24 mouse cellular contexts compared by ENCODE assay signal in genomic region chr9:96243915-96244314, GRCm38 (mm10). TPM values are rescaled to one million over a fixed set of nuclear protein-coding genes. Genes with fewer than 3 reads are reported as not detected.
DNase-seq lines count a peak whose midpoint lies in the region; ATAC-seq and TF ChIP-seq lines count a peak whose summit lies in the region.
"Had no signal": no experiment of that assay in that cellular context is flagged by ENCODE, and none has a peak within 500 bp of the region (broad histone marks: within the 10 kb centered on the region; RNA-seq: fewer than 3 reads in every experiment).

No protein-coding gene starts in this region.

- H3K27me3 ChIP-seq in liver, embryonic 13.5 days = no peaks in the 10 kb centered on the region
- no peaks in the 10 kb centered on the region for H3K27me3 ChIP-seq in liver, postnatal 0 days (ENCODE audit: insufficient read depth, low read length)
- H3K27me3 ChIP-seq in stomach, embryonic 16.5 days (ENCODE audit: control insufficient read depth, insufficient read depth, low read length) = no peaks in the 10 kb centered on the region
- H3K27me3 ChIP-seq: heart, embryonic 12.5 days; midbrain, embryonic 12.5 days had no signal

- no peaks in the 10 kb centered on the region for H3K9me3 ChIP-seq in liver, embryonic 13.5 days (replicated peaks)
- no peaks in the 10 kb centered on the region for H3K9me3 ChIP-seq in liver, postnatal 0 days (ENCODE audit: low read length)
- no peaks in the 10 kb centered on the region for H3K9me3 ChIP-seq in stomach, embryonic 16.5 days (replicated peaks; ENCODE audit: control insufficient read depth, low read length)
- H3K9me3 ChIP-seq: forebrain, embryonic 10.5 days; heart, embryonic 12.5 days; limb, embryonic 10.5 days; midbrain, embryonic 12.5 days had no signal

- no peak overlapping the region for H3K9ac ChIP-seq in liver, embryonic 13.5 days
- no peak overlapping the region for H3K9ac ChIP-seq in liver, postnatal 0 days (replicated peaks)
- no peak overlapping the region for H3K9ac ChIP-seq in stomach, embryonic 16.5 days (ENCODE audit: low read length)
- H3K9ac ChIP-seq: heart, embryonic 12.5 days; liver, embryonic 14.5 days; midbrain, embryonic 12.5 days had no signal

- H3K4me2 ChIP-seq in liver, embryonic 13.5 days = no peak overlapping the region
- no peak overlapping the region for H3K4me2 ChIP-seq in liver, postnatal 0 days (ENCODE audit: low read depth, low read length)
- H3K4me2 ChIP-seq in stomach, embryonic 16.5 days (ENCODE audit: low read depth, low read length) = no peak overlapping the region
- H3K4me2 ChIP-seq: heart, embryonic 12.5 days; midbrain, embryonic 12.5 days had no signal

- peaks cover 67% of the 10 kb centered on the region for H3K4me1 ChIP-seq in liver, embryonic 13.5 days (replicated peaks)
- H3K4me1 ChIP-seq in liver, postnatal 0 days (ENCODE audit: insufficient read depth) = peaks cover 8% of the 10 kb centered on the region
- H3K4me1 ChIP-seq in stomach, embryonic 16.5 days (ENCODE audit: control insufficient read depth, insufficient read depth, low read length) = no peaks in the 10 kb centered on the region
- H3K4me1 ChIP-seq: limb, embryonic 10.5 days had no signal

- TF ChIP-seq CTCF in liver, postnatal 0 days (IDR thresholded peaks at IDR 0.05; ENCODE audit: low read depth) = no peak

- WGBS in liver, embryonic 13.5 days (ENCODE audit: insufficient replicate concordance) = 77% methylated on average over 6 of the region's 6 CpGs
- WGBS in liver, postnatal 0 days (ENCODE audit: insufficient replicate concordance) = 76% methylated on average over 6 of the region's 6 CpGs
- 53% methylated on average over 6 of the region's 6 CpGs for whole genome bisulfite sequencing in stomach, embryonic 16.5 days

- no peak for TF ChIP-seq EP300 in liver, postnatal 0 days (IDR thresholded peaks at IDR 0.05; ENCODE audit: low read depth)

- ATAC-seq in liver, embryonic 13.5 days (ENCODE audit: low read depth) = no peak
- no peak for ATAC-seq in liver, postnatal 0 days
- peak; percentile 66; the same call in 1 of the 2 replicates for ATAC-seq in stomach, embryonic 16.5 days (ENCODE audit: insufficient read depth, low FRiP score)
- ATAC-seq: forebrain, embryonic 16.5 days; hindbrain, postnatal 0 days had no signal

- no peaks in the 10 kb centered on the region for H3K36me3 ChIP-seq in liver, embryonic 13.5 days
- peaks cover 3% of the 10 kb centered on the region; the same call in 1 of the 2 replicates for H3K36me3 ChIP-seq in liver, postnatal 0 days (replicated peaks; ENCODE audit: insufficient read depth, low read length)
- no peaks in the 10 kb centered on the region for H3K36me3 ChIP-seq in stomach, embryonic 16.5 days (ENCODE audit: control insufficient read depth, insufficient read depth, low read length)
- H3K36me3 ChIP-seq: midbrain, embryonic 12.5 days had no signal

- H3K27ac ChIP-seq in liver, embryonic 13.5 days = peak overlapping the region; percentile 98
- no peak overlapping the region for H3K27ac ChIP-seq in liver, postnatal 0 days (ENCODE audit: low read depth)
- H3K27ac ChIP-seq in stomach, embryonic 16.5 days (ENCODE audit: low read length) = no peak overlapping the region
- H3K27ac ChIP-seq: forebrain, embryonic 10.5 days; hindbrain, postnatal 0 days; limb, embryonic 10.5 days; midbrain, embryonic 12.5 days had no signal

- no peak overlapping the region for H3K4me3 ChIP-seq in liver, embryonic 13.5 days (replicated peaks)
- no peak overlapping the region for H3K4me3 ChIP-seq in liver, postnatal 0 days (ENCODE audit: low read depth, low read length)
- H3K4me3 ChIP-seq in stomach, embryonic 16.5 days (replicated peaks; ENCODE audit: low read length) = no peak overlapping the region
- H3K4me3 ChIP-seq: forebrain, embryonic 10.5 days; heart, embryonic 12.5 days; limb, embryonic 10.5 days; midbrain, embryonic 12.5 days had no signal

- peak; percentile 25 for DNase-seq in kidney, adult 18-20 months
- DNase-seq in kidney, postnatal 4 days = no peak
- DNase-seq in liver, embryonic 13.5 days = no peak
- DNase-seq in liver, postnatal 0 days = no peak
- peak; percentile 13 for DNase-seq in kidney, postnatal 10 days
- DNase-seq in heart, postnatal 36 days = no peak
- DNase-seq in urinary bladder, postnatal 14 days (ENCODE audit: low spot score) = no peak
- DNase-seq: adrenal gland, postnatal 25 days; cerebellum, adult 11 months; cerebellum, adult 9-11 months; gastrocnemius, postnatal 14 days; heart, adult 18-20 months; heart, postnatal 10 days; right cerebral cortex, postnatal 14 days; spleen, adult 18-20 months; thymus, postnatal 25 days had no signal

- intact Hi-C loops in heart, postnatal 36 days (cut with DNase I) = no loop called here

RNA-seq across cellular contexts. Expression of gene Tfdp2, which starts 47.8 kb away (rescaled TPM):
- polyA plus RNA-seq in liver, embryonic 13.5 days (2015; fragmentation: Nextera tagmentation; extraction: Ambion mirVana) = 86.0 and 110 TPM in 2 replicates
- 61.7 and 69.0 TPM in 2 replicates for polyA plus RNA-seq in liver, postnatal 0 days (2015; fragmentation: Nextera tagmentation; extraction: Ambion mirVana)
- polyA plus RNA-seq in stomach, embryonic 16.5 days (2015; fragmentation: Nextera tagmentation; extraction: Ambion mirVana) = 28.4 and 34.3 TPM in 2 replicates
- total RNA-seq in heart, postnatal 36 days (2021) = 100 to 1,000 TPM; 107 to 125 TPM

Comparison
In these comparisons a context has a peak if more than half of its experiments do, and no peak if none do; other contexts are left out.
1. DNase-seq: peak in kidney, adult 18-20 months (single experiment) and kidney, postnatal 10 days (single experiment); none in kidney, postnatal 4 days (0 of 2), liver, embryonic 13.5 days (single experiment), liver, postnatal 0 days (single experiment), heart, postnatal 36 days (0 of 2) and urinary bladder, postnatal 14 days (single experiment).